Mouse (Mus musculus): ENCODE data around the gene Ackr3. TPM values are rescaled to one million over a fixed set of nuclear protein-coding genes. Genes with fewer than 3 reads are reported as not detected.

Ackr3 gene
- polyA plus RNA-seq, 1 experiment from 2014 or later: 8.9 TPM

DNA sequence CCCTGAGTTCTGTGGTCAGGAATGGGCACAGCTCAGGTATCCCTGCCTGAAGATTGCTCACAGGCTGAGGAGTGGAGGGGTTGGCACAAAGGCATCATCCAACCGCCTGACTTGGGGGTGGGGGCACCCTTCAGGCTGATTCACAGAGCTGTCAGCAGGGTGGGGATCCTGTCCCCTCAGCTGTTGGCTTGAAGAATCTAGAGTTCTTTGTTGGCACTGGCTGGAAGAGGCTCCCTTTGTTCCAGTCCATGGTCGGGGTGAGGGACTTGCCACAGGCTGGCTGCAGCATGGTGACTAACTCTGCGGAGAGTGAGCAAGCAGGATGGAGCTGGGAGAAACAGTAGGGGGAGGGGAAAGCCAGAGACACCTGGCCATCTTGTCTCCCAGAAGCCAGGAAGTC, 39.5 kb upstream of the Ackr3 start:
- Histone ChIP-seq H3K4me3 (ENCODE audit: low read depth, low read length) (no peak overlapping the region), H3K4me2 (replicated peaks; ENCODE audit: low read depth) (no peak overlapping the region), H3K9ac (ENCODE audit: low read depth, low read length) (no peak overlapping the region), H3K27me3 (replicated peaks; ENCODE audit: control insufficient read depth, insufficient read depth, low read length) (no peaks in the 10 kb centered on the region), H3K36me3 (ENCODE audit: control insufficient read depth, insufficient read depth) (no peaks in the 10 kb centered on the region), H3K27ac (ENCODE audit: low read depth, low read length) (no peak overlapping the region), H3K9me3 (ENCODE audit: control insufficient read depth) (no peaks in the 10 kb centered on the region), H3K4me1 (replicated peaks; ENCODE audit: control insufficient read depth, insufficient read depth, low read length) (no peaks in the 10 kb centered on the region)
- ATAC-seq: no peak
- 67% methylated on average over 3 of the region's 3 CpGs for WGBS
- TF ChIP-seq CTCF (IDR thresholded peaks at IDR 0.05; ENCODE audit: low read depth): no peak

DNA sequence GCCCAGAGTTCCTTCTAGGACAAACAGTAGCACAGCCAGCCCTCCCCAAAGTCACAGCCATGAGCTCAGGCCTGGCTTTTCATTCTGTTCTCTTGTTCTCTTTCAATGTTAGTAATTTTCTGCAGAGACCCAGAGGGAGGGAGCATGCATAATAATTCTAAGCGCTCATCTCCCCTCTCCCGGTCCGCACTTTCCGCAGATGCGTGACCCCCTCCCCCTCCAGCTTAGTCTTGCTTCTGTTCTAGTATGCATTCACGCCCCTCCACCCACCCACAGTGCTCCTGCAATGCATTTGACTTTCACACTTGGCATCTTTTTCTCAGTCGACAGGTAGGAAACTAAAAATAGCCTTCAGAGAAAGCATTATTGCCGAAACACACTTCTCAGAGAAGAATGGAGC, 29.4 kb upstream of the Ackr3 start:
- Histone ChIP-seq H3K27me3 (replicated peaks; ENCODE audit: control insufficient read depth, insufficient read depth, low read length) (no peaks in the 10 kb centered on the region), H3K4me3 (ENCODE audit: low read depth, low read length) (no peak overlapping the region), H3K4me1 (replicated peaks; ENCODE audit: control insufficient read depth, insufficient read depth, low read length) (no peaks in the 10 kb centered on the region), H3K4me2 (replicated peaks; ENCODE audit: low read depth) (no peak overlapping the region), H3K36me3 (ENCODE audit: control insufficient read depth, insufficient read depth) (no peaks in the 10 kb centered on the region), H3K9me3 (ENCODE audit: control insufficient read depth) (no peaks in the 10 kb centered on the region), H3K27ac (ENCODE audit: low read depth, low read length) (no peak overlapping the region), H3K9ac (ENCODE audit: low read depth, low read length) (no peak overlapping the region)
- ATAC-seq: no peak
- no peak for TF ChIP-seq CTCF (IDR thresholded peaks at IDR 0.05; ENCODE audit: low read depth)
- WGBS: 70% methylated on average over 8 of the region's 8 CpGs

DNA sequence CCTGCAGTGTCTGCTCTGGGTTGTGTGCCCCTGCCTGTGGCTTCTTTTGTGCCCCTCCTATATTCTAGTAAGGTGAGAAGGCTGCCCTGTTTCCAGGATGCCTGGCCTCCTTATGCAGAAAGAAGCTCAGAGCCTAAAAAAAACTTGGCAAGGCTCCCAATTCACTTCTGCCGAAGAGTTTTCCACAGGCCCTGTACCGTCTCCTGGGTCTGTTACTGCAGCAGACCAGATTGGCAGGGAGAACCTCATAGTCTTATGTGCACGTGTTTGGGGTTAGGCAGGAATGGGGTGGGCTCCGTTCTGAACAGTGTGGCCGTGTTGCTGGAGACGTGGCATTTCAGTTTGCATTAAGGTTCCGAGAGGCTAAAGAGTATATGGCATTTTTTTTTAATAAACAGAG, 27.6 kb upstream of the Ackr3 start:
- no peak overlapping the region for H3K4me3 ChIP-seq (ENCODE audit: low read depth, low read length)
- H3K36me3 ChIP-seq (ENCODE audit: control insufficient read depth, insufficient read depth): no peaks in the 10 kb centered on the region
- no peak overlapping the region for H3K27ac ChIP-seq (ENCODE audit: low read depth, low read length)
- TF ChIP-seq CTCF (IDR thresholded peaks at IDR 0.05; ENCODE audit: low read depth): no peak
- no peak overlapping the region for H3K4me2 ChIP-seq (replicated peaks; ENCODE audit: low read depth)
- WGBS: 64% methylated on average over 7 of the region's 7 CpGs
- H3K9me3 ChIP-seq (ENCODE audit: control insufficient read depth): no peaks in the 10 kb centered on the region
- no peak for ATAC-seq
- no peaks in the 10 kb centered on the region for H3K4me1 ChIP-seq (replicated peaks; ENCODE audit: control insufficient read depth, insufficient read depth, low read length)
- H3K9ac ChIP-seq (ENCODE audit: low read depth, low read length): no peak overlapping the region
- H3K27me3 ChIP-seq (replicated peaks; ENCODE audit: control insufficient read depth, insufficient read depth, low read length): no peaks in the 10 kb centered on the region

DNA sequence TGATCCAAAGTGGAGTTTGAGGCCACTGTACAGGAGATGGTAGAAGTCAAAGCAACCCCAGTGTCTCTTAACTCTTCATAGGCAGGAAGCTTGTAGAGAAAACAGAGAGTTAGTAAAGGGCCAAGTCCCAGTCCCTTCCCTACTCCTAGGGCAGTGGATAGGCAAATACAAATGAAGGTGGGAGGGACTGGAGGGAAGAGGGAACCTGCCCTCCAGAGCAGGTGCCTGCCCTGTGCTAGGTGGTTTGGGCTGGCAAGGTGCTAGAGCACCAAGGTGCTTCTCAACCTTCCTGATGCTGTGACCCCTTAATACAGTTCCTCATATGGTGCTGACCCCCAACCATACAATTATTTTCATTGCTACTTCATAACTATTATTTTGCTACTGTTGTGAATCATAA, 26.2 kb upstream of the Ackr3 start:
- no peaks in the 10 kb centered on the region for H3K27me3 ChIP-seq (replicated peaks; ENCODE audit: control insufficient read depth, insufficient read depth, low read length)
- no peak overlapping the region for H3K4me2 ChIP-seq (replicated peaks; ENCODE audit: low read depth)
- no peak overlapping the region for H3K4me3 ChIP-seq (ENCODE audit: low read depth, low read length)
- H3K4me1 ChIP-seq (replicated peaks; ENCODE audit: control insufficient read depth, insufficient read depth, low read length): no peaks in the 10 kb centered on the region
- no peak overlapping the region for H3K9ac ChIP-seq (ENCODE audit: low read depth, low read length)
- no peaks in the 10 kb centered on the region for H3K36me3 ChIP-seq (ENCODE audit: control insufficient read depth, insufficient read depth)
- no peak for ATAC-seq
- no peaks in the 10 kb centered on the region for H3K9me3 ChIP-seq (ENCODE audit: control insufficient read depth)
- H3K27ac ChIP-seq (ENCODE audit: low read depth, low read length): no peak overlapping the region
- no peak for TF ChIP-seq CTCF (IDR thresholded peaks at IDR 0.05; ENCODE audit: low read depth)

DNA sequence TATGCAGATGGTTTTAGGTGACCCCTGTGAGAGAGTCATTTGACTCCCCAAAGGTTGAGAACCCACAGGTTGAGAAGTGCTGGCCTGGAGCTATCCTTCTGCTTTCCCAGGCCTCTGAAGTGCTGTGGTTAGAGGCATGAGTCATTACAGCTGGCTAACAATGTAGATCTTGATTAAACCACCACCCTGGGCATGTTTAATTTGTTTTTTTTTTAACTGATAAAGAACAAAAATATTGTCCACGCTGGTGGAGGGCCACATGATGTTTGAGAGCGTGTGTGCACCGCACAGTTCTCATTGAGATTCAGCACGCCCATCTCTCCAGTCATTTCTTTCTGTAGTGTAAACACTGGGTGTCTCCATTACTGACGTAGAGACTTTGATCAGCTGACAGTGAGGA, 25.8 kb upstream of the Ackr3 start:
- 41% methylated on average over 5 of the region's 5 CpGs for WGBS
- Histone ChIP-seq H3K9ac (ENCODE audit: low read depth, low read length) (no peak overlapping the region), H3K4me2 (replicated peaks; ENCODE audit: low read depth) (no peak overlapping the region), H3K27ac (ENCODE audit: low read depth, low read length) (no peak overlapping the region), H3K4me3 (ENCODE audit: low read depth, low read length) (no peak overlapping the region), H3K4me1 (replicated peaks; ENCODE audit: control insufficient read depth, insufficient read depth, low read length) (no peaks in the 10 kb centered on the region), H3K36me3 (ENCODE audit: control insufficient read depth, insufficient read depth) (no peaks in the 10 kb centered on the region), H3K27me3 (replicated peaks; ENCODE audit: control insufficient read depth, insufficient read depth, low read length) (no peaks in the 10 kb centered on the region), H3K9me3 (ENCODE audit: control insufficient read depth) (no peaks in the 10 kb centered on the region)
- no peak for ATAC-seq
- no peak for TF ChIP-seq CTCF (IDR thresholded peaks at IDR 0.05; ENCODE audit: low read depth)

DNA sequence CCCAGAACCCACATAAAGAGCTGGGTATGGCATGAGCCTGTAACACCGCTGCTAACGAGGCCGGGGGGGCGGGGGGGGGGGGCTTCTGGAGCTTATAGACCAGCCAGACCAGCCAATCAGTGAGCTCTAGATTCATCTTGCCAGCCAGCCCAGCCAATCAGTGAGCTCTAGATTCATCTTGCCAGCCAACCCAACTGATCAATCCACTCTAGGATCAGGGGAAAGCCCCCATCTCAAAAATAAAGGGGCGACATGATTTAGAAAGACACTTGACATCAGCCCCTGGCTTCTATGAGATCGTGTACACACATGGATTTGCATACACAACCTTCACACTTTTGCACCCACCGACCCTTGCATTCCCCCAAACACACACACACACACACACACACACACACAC, 23.3 kb upstream of the Ackr3 start:
- Histone ChIP-seq H3K4me2 (replicated peaks; ENCODE audit: low read depth) (no peak overlapping the region), H3K4me3 (ENCODE audit: low read depth, low read length) (no peak overlapping the region), H3K27ac (ENCODE audit: low read depth, low read length) (no peak overlapping the region), H3K27me3 (replicated peaks; ENCODE audit: control insufficient read depth, insufficient read depth, low read length) (no peaks in the 10 kb centered on the region), H3K4me1 (replicated peaks; ENCODE audit: control insufficient read depth, insufficient read depth, low read length) (no peaks in the 10 kb centered on the region), H3K9me3 (ENCODE audit: control insufficient read depth) (no peaks in the 10 kb centered on the region), H3K36me3 (ENCODE audit: control insufficient read depth, insufficient read depth) (no peaks in the 10 kb centered on the region), H3K9ac (ENCODE audit: low read depth, low read length) (no peak overlapping the region)
- no peak for ATAC-seq
- 66% methylated on average over 7 of the region's 7 CpGs for WGBS
- no peak for TF ChIP-seq CTCF (IDR thresholded peaks at IDR 0.05; ENCODE audit: low read depth)

DNA sequence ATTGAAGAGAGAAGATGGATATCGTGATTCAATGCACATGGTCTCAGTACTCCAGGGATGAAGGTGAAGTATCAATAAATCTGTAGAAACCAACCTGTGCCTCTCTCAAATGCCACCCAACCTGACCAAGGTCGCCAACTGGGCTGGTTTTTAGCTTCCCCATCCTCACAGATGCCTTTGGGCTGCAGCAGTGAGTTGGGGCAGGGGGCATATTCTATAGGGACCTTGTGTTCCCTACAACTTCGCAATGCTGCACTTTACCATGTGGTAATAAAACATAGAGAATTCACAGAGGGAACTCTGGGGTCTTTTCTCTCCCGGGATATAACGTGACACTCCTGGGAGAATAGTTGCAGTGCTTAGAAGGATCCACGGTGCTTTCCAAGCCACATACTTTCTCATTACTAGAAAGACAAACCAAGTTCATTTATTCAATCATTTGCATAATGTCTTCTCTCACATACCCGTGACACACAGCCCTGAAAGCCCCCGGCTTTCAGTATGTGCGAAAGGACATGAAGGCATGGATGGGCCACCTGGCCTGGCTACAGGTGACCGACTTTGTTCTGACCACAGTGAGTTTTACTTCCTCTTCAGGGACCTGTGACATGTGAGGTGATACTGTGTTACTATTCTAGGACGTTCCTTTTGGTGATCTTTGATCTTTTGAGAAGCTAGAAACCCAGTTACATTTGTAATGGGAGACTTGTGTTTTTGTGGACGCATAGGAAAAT, 22.6 kb upstream of the Ackr3 start:
- Histone ChIP-seq H3K27ac (ENCODE audit: low read depth, low read length) (no peak overlapping the region), H3K27me3 (replicated peaks; ENCODE audit: control insufficient read depth, insufficient read depth, low read length) (no peaks in the 10 kb centered on the region), H3K4me2 (replicated peaks; ENCODE audit: low read depth) (no peak overlapping the region), H3K4me3 (ENCODE audit: low read depth, low read length) (no peak overlapping the region), H3K36me3 (ENCODE audit: control insufficient read depth, insufficient read depth) (no peaks in the 10 kb centered on the region), H3K9ac (ENCODE audit: low read depth, low read length) (no peak overlapping the region), H3K4me1 (replicated peaks; ENCODE audit: control insufficient read depth, insufficient read depth, low read length) (no peaks in the 10 kb centered on the region), H3K9me3 (ENCODE audit: control insufficient read depth) (no peaks in the 10 kb centered on the region)
- WGBS: 82% methylated on average over 12 of the region's 12 CpGs
- no peak for TF ChIP-seq CTCF (IDR thresholded peaks at IDR 0.05; ENCODE audit: low read depth)
- ATAC-seq: no peak

Data from intestine, postnatal 0 days (tissue).